Mouse (Mus musculus) embryonic fibroblast, embryonic 13.5 days (primary cell): ENCODE data around the gene Rfesd. TPM values are rescaled to one million over a fixed set of nuclear protein-coding genes. Genes with fewer than 3 reads are reported as not detected.

Source experiments
- H3K27ac ChIP-seq: 2 replicates; pipeline ENCODE4 v1.5.1; 2012; ENCODE audit warnings: low read length, control low read depth, inconsistent platforms; ENCODE audit not compliant: insufficient read depth
- H3K4me1 ChIP-seq: 2 replicates; pipeline ENCODE4 v1.6.1; 2011; ENCODE audit warnings: low read length; ENCODE audit not compliant: control insufficient read depth, insufficient read depth
- H3K4me3 ChIP-seq: 2 replicates; pipeline ENCODE4 v1.5.1; 2011; ENCODE audit warnings: mild to moderate bottlenecking, control low read depth, low read length; ENCODE audit not compliant: insufficient read depth
- CTCF ChIP-seq: IDR thresholded peaks from 2 replicates; pipeline ENCODE4 v1.5.1; 2011; ENCODE audit warnings: mild to moderate bottlenecking, control low read depth, low read length, moderate library complexity, borderline replicate concordance; ENCODE audit not compliant: insufficient read depth
- POLR2A ChIP-seq: IDR thresholded peaks from 2 replicates; pipeline ENCODE4 v1.6.1; 2011; ENCODE audit warnings: low read depth, mild to moderate bottlenecking, control low read depth, low read length, moderate library complexity
- polyA plus RNA-seq: library from polyadenylated mRNA; stranded (reverse); fragments of >200 nt; gene quantifications from 2 replicates; pipeline ENCODE4 v1.2.4, GENCODE M21; 2011; ENCODE audit warnings: low read depth; ENCODE audit not compliant: missing spikeins, insufficient read length

Rfesd gene
- 14.1 and 18.2 TPM in 2 replicates for polyA plus RNA-seq

DNA sequence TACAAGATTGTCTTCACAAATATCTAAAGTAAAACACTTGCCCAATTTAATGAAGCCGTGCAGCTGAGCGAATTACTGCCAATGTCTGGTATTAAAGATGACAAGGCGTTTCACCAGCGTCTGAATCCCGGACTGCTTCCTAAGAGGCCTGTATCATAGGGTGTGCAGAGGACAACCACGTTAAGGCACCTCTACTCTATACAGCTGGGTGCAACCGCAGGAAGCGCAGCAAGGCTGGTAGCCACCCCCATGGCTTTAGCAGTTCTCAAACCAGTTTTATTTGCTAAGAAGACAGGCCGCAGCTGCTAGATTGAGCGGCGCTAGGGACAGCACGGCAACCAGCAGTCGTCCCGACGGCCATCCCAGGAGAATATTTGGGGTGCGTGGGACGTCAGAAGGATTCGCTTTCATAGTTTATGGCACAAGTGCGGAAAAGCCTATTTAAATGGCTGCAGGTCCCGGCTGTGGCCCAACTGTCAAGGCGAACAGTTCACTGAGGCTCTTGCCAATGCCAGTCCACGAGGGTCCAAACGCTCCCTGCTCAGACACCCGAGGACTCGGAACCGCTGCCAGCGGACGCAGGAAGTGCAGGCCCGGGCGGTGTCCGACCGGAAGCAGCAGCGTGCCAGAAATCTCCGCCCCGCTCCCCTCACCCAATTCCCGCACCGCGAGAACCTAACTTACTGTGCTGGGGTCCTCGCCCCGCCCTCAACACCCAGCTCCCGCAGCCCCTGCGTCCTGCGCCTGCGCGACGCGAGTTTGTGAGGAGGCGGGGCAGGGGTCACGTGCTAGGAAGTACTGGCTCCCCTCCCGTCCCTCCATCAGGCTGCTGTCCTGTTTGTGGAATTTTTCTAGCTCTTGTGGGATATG, at the start of gene Rfesd:
Rfesd (minus strand) TSS at position 746 of the 870 bp plus-strand sequence.
- Histone ChIP-seq H3K4me1 (peaks cover 2% of the 10 kb centered on the region), H3K4me3 (peak within 1 kb of the TSS; percentile 68), H3K27ac (peak within 1 kb of the TSS; percentile 94)
- TF ChIP-seq CTCF: no peak
- TF ChIP-seq POLR2A: peak; percentile 89

GRCm38 (mm10) chr13:76064363-76064945, 45.9 kb upstream of the Rfesd start:
- TF ChIP-seq POLR2A (no peak), CTCF (no peak)
- Histone ChIP-seq H3K4me3 (no peak overlapping the region), H3K4me1 (no peaks in the 10 kb centered on the region), H3K27ac (no peak overlapping the region)

DNA sequence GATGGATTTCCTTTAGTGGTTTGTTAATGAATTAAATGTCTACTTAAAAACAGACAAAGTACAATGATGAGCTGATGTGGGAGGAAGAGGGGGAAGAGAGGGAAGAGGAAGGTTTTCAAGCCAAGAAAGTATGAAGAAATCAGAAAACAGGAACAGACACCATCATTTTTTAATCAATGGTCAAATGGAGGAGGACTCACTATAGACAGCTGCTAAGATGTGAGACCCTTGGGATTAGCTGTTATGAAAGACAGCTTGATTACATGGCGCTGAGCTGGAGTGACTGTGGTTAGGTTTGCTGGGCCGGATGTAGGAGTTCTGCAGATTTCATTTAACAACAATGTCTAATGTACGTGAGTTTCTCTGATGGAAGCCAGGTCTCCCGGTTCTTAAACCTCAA, 45.0 kb upstream of the Rfesd start:
- H3K27ac ChIP-seq: no peak overlapping the region
- TF ChIP-seq CTCF (no peak), POLR2A (no peak)
- H3K4me1 ChIP-seq: no peaks in the 10 kb centered on the region
- H3K4me3 ChIP-seq: no peak overlapping the region

DNA sequence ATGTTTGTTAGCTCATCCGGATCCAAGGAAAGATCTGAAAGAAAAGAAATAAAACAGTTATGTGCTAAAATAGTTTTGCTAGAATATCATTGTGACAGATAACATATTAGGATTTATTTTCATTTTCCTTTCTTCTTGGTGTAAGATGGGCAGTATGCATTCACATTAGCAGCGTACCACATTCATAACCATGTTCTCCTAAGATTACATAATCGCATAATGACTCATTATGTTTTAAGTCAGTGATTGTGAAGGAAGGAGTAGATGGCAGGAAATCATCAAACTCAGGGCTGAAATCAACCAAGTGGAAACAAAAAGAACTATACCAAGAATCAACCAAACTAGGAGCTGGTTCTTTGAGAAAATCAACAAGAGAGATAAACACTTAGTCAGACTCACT, 44.0 kb upstream of the Rfesd start:
- H3K4me3 ChIP-seq: no peak overlapping the region
- H3K27ac ChIP-seq: no peak overlapping the region
- TF ChIP-seq POLR2A (no peak), CTCF (no peak)
- no peaks in the 10 kb centered on the region for H3K4me1 ChIP-seq

DNA sequence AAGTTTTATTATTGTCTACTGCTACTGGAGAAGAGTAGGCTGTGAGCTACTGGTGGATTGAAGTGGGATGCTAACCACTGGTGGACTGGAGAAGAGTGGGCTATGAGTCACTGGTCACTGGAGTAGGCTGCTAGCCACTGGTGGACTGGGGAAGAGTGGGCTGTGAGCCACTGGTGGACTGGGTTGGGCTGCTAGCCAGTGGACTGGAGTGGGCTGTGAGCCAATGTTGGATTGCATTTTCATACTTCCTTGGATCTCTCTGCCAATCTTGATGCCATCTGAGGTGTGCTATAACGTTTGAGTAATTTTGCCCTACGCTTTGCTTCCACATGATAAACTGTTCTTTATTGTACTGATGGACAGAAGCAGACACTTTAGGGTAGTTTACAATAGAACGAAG, 43.6 kb upstream of the Rfesd start:
- H3K27ac ChIP-seq: no peak overlapping the region
- TF ChIP-seq CTCF: no peak
- TF ChIP-seq POLR2A: no peak
- no peaks in the 10 kb centered on the region for H3K4me1 ChIP-seq
- H3K4me3 ChIP-seq: no peak overlapping the region

GRCm38 (mm10) chr13:76059591-76059990, 41.1 kb upstream of the Rfesd start:
- no peaks in the 10 kb centered on the region for H3K4me1 ChIP-seq
- no peak for TF ChIP-seq POLR2A
- no peak for TF ChIP-seq CTCF
- H3K27ac ChIP-seq: no peak overlapping the region

GRCm38 (mm10) chr13:76057267-76058069, 38.9 kb upstream of the Rfesd start:
- Histone ChIP-seq H3K4me1 (no peaks in the 10 kb centered on the region), H3K4me3 (no peak overlapping the region), H3K27ac (no peak overlapping the region)
- TF ChIP-seq CTCF: no peak
- no peak for TF ChIP-seq POLR2A

More at GRCm38 (mm10) chr13:76059591-76059990, 41.1 kb upstream of the Rfesd start:
- no peak overlapping the region for H3K4me3 ChIP-seq

DNA sequence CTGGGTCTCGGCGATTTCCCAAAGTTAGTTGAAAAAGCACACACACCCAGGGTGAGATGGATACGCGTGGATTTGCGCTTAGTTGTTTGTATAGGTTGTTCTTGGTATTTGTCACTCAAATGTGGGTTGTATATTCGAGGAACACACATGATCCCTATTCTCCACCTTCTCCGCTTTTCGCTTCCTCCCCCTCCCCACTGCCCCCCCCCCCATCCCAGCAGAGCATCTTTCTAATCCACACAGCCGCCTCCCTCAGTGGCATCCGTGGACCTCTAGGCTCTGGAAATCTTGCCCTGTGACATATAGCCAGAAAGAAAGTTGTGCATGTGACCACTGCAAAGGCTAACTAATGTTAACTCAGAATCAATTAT, 38.4 kb upstream of the Rfesd start, which contains the start of gene Gpr150:
Gpr150 (minus strand) TSS at position 101 of the 371 bp plus-strand sequence.
- H3K4me1 ChIP-seq: no peaks in the 10 kb centered on the region
- peak within 1 kb of the TSS; percentile 40 for H3K4me3 ChIP-seq
- no peak within 1 kb of the TSS for H3K27ac ChIP-seq
- TF ChIP-seq CTCF: no peak
- TF ChIP-seq POLR2A: no peak

DNA sequence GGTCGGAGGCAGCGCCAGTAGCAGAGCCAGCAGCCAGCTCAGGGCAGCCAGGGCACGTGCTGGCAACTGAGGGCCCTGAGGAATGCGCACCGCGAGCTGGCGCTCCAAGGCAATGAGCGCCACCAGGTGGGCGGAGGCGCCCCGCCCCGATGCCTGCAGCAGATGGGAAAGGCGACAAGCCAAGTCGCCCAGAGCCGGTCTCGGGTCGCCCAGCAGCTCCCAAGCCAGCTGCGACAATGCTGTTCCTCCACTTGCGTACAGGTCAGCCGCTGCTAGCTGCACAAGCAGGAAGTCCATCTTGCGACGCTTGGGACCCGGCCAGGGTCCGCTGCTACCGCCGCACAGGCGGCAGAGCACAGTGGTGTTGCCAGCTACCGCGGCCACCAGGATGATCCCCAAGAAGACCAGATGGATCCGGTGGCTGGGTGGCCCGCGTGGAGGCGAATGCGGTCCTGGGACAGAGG, 37.8 kb upstream of the Rfesd start:
- Histone ChIP-seq H3K4me1 (no peaks in the 10 kb centered on the region), H3K27ac (no peak overlapping the region), H3K4me3 (peak overlapping the region; percentile 40)
- TF ChIP-seq CTCF (peak; percentile 36; the same call in 1 of the 2 replicates), POLR2A (no peak)
